10 mouse cellular contexts compared by ENCODE assay signal in genomic region chr9:119945173-119945900, GRCm38 (mm10). TPM values are rescaled to one million over a fixed set of nuclear protein-coding genes. Genes with fewer than 3 reads are reported as not detected.
DNase-seq lines count a peak whose midpoint lies in the region; ATAC-seq and TF ChIP-seq lines count a peak whose summit lies in the region.
"Had no signal": no experiment of that assay in that cellular context is flagged by ENCODE, and none has a peak within 500 bp of the region (broad histone marks: within the 10 kb centered on the region; RNA-seq: fewer than 3 reads in every experiment).

No protein-coding gene starts in this region.

- no peak overlapping the region for H3K4me3 ChIP-seq in midbrain, postnatal 0 days (ENCODE audit: low read depth, low read length)
- H3K4me3 ChIP-seq in midbrain, embryonic 16.5 days (ENCODE audit: low read depth, low read length) = no peak overlapping the region
- no peak overlapping the region for H3K4me3 ChIP-seq in kidney, embryonic 14.5 days (ENCODE audit: low read length)
- H3K4me3 ChIP-seq in kidney, embryonic 15.5 days (replicated peaks) = no peak overlapping the region

- H3K27ac ChIP-seq in midbrain, postnatal 0 days (ENCODE audit: low read depth, low read length) = no peak overlapping the region
- no peak overlapping the region for H3K27ac ChIP-seq in midbrain, embryonic 16.5 days (ENCODE audit: low read length)
- H3K27ac ChIP-seq in kidney, embryonic 14.5 days (ENCODE audit: low read depth, low read length) = no peak overlapping the region
- no peak overlapping the region for H3K27ac ChIP-seq in kidney, embryonic 15.5 days

- 75% methylated on average over 12 of the region's 12 CpGs for WGBS in midbrain, postnatal 0 days
- WGBS in midbrain, embryonic 16.5 days = 61% methylated on average over 12 of the region's 12 CpGs
- WGBS in kidney, embryonic 14.5 days = 72% methylated on average over 12 of the region's 12 CpGs
- 79% methylated on average over 12 of the region's 12 CpGs for WGBS in kidney, embryonic 15.5 days

- no peaks in the 10 kb centered on the region for H3K4me1 ChIP-seq in midbrain, postnatal 0 days (ENCODE audit: insufficient read depth, low read length)
- H3K4me1 ChIP-seq in midbrain, embryonic 16.5 days (ENCODE audit: control insufficient read depth, insufficient read depth, low read length) = no peaks in the 10 kb centered on the region
- 0 out of 2 replicates have a peak, but pooled peaks cover 3% of the 10 kb centered on the region for H3K4me1 ChIP-seq in kidney, embryonic 14.5 days (ENCODE audit: control insufficient read depth, insufficient read depth, low read length)
- peaks cover 6% of the 10 kb centered on the region; the same call in 1 of the 2 replicates for H3K4me1 ChIP-seq in kidney, embryonic 15.5 days

- no peak overlapping the region for H3K4me2 ChIP-seq in midbrain, postnatal 0 days (ENCODE audit: low read depth, low read length, poor library complexity, severe bottlenecking)
- H3K4me2 ChIP-seq in midbrain, embryonic 16.5 days (ENCODE audit: low read length) = no peak overlapping the region
- no peak overlapping the region for H3K4me2 ChIP-seq in kidney, embryonic 14.5 days (replicated peaks; ENCODE audit: low read depth, low read length)
- H3K4me2 ChIP-seq in kidney, embryonic 15.5 days = no peak overlapping the region

- no peaks in the 10 kb centered on the region for H3K9me3 ChIP-seq in midbrain, postnatal 0 days (ENCODE audit: low read length)
- H3K9me3 ChIP-seq in midbrain, embryonic 16.5 days (replicated peaks; ENCODE audit: control insufficient read depth, low read length, poor library complexity, severe bottlenecking) = no peaks in the 10 kb centered on the region
- no peaks in the 10 kb centered on the region for H3K9me3 ChIP-seq in kidney, embryonic 14.5 days (ENCODE audit: control insufficient read depth, low read length)
- no peaks in the 10 kb centered on the region for H3K9me3 ChIP-seq in kidney, embryonic 15.5 days (replicated peaks)

- H3K27me3 ChIP-seq in midbrain, postnatal 0 days (ENCODE audit: insufficient read depth, low read length) = no peaks in the 10 kb centered on the region
- no peaks in the 10 kb centered on the region for H3K27me3 ChIP-seq in midbrain, embryonic 16.5 days (ENCODE audit: control insufficient read depth, insufficient read depth, low read depth, low read length)
- no peaks in the 10 kb centered on the region for H3K27me3 ChIP-seq in kidney, embryonic 14.5 days (ENCODE audit: control insufficient read depth, insufficient read depth, low read length)
- no peaks in the 10 kb centered on the region for H3K27me3 ChIP-seq in kidney, embryonic 15.5 days

- DNase-seq in adrenal gland, postnatal 14 days = peak; percentile 64
- no peak for DNase-seq in adrenal gland, postnatal 25 days
- DNase-seq in midbrain, postnatal 0 days (ENCODE audit: low spot score) = no peak
- DNase-seq in lung, postnatal 10 days = peak; percentile 48
- DNase-seq in thymus, postnatal 25 days = peak; percentile 68
- DNase-seq: gastrocnemius, postnatal 14 days; layer of hippocampus, postnatal 36 days had no signal

- H3K9ac ChIP-seq in midbrain, postnatal 0 days (replicated peaks; ENCODE audit: low read length, poor library complexity, severe bottlenecking) = no peak overlapping the region
- H3K9ac ChIP-seq in midbrain, embryonic 16.5 days (ENCODE audit: low read depth, low read length) = no peak overlapping the region
- H3K9ac ChIP-seq in kidney, embryonic 14.5 days (ENCODE audit: low read depth, low read length) = no peak overlapping the region
- no peak overlapping the region for H3K9ac ChIP-seq in kidney, embryonic 15.5 days

- H3K36me3 ChIP-seq in midbrain, postnatal 0 days (ENCODE audit: insufficient read depth, low read length) = no peaks in the 10 kb centered on the region
- no peaks in the 10 kb centered on the region for H3K36me3 ChIP-seq in midbrain, embryonic 16.5 days (ENCODE audit: control insufficient read depth, insufficient read depth, low read length)
- H3K36me3 ChIP-seq in kidney, embryonic 14.5 days (ENCODE audit: control insufficient read depth, insufficient read depth, low read length) = no peaks in the 10 kb centered on the region
- H3K36me3 ChIP-seq in kidney, embryonic 15.5 days = no peaks in the 10 kb centered on the region

- peak; percentile 55 for TF ChIP-seq CTCF in midbrain, postnatal 0 days (IDR thresholded peaks at IDR 0.05)

- ATAC-seq in midbrain, postnatal 0 days (ENCODE audit: low FRiP score) = no peak
- ATAC-seq in midbrain, embryonic 16.5 days = no peak
- no peak for ATAC-seq in kidney, embryonic 14.5 days (ENCODE audit: low FRiP score, low TSS enrichment)
- no peak for ATAC-seq in kidney, embryonic 15.5 days (replicated peaks; ENCODE audit: low FRiP score)

RNA-seq across cellular contexts. Expression of gene Ttc21a, which starts 7.9 kb away (rescaled TPM):
- total RNA-seq in adrenal gland, postnatal 14 days (2021) = 0.11 TPM in 2 replicates
- 0.15 TPM in 1 of 2 replicates, not detected in the other for total RNA-seq in adrenal gland, postnatal 25 days (2021)
- total RNA-seq in midbrain, postnatal 0 days (2014; rRNA removed) = 4.6 and 4.9 TPM in 2 replicates
- polyA plus RNA-seq in midbrain, postnatal 0 days (2015; fragmentation: Nextera tagmentation; extraction: Ambion mirVana) = 1.1 and 1.4 TPM in 2 replicates
- polyA plus RNA-seq in midbrain, embryonic 16.5 days (2015; fragmentation: Nextera tagmentation; extraction: Ambion mirVana) = 1.0 and 1.3 TPM in 2 replicates
- 0.06 and 0.19 TPM in 2 replicates for polyA plus RNA-seq in kidney, embryonic 14.5 days (2014; fragmentation: Nextera tagmentation; extraction: Ambion mirVana)
- polyA plus RNA-seq in kidney, embryonic 15.5 days (2015; fragmentation: Nextera tagmentation; extraction: Ambion mirVana) = 0.26 and 0.29 TPM in 2 replicates
- total RNA-seq: gastrocnemius, postnatal 14 days had no signal

RNA-seq across cellular contexts. Expression of gene Gorasp1, which starts 8.0 kb away (rescaled TPM):
- total RNA-seq in adrenal gland, postnatal 14 days (2021) = 17.0 and 22.3 TPM in 2 replicates
- 16.5 and 33.1 TPM in 2 replicates for total RNA-seq in adrenal gland, postnatal 25 days (2021)
- total RNA-seq in midbrain, postnatal 0 days (2014; rRNA removed) = 19.0 and 22.2 TPM in 2 replicates
- 25.0 and 26.2 TPM in 2 replicates for polyA plus RNA-seq in midbrain, postnatal 0 days (2015; fragmentation: Nextera tagmentation; extraction: Ambion mirVana)
- 27.3 and 29.2 TPM in 2 replicates for polyA plus RNA-seq in midbrain, embryonic 16.5 days (2015; fragmentation: Nextera tagmentation; extraction: Ambion mirVana)
- 17.8 and 22.1 TPM in 2 replicates for polyA plus RNA-seq in kidney, embryonic 14.5 days (2014; fragmentation: Nextera tagmentation; extraction: Ambion mirVana)
- 27.7 and 29.7 TPM in 2 replicates for polyA plus RNA-seq in kidney, embryonic 15.5 days (2015; fragmentation: Nextera tagmentation; extraction: Ambion mirVana)

RNA-seq across cellular contexts. Expression of gene Csrnp1, which starts 39.1 kb away (rescaled TPM):
- 17.8 and 24.5 TPM in 2 replicates for total RNA-seq in adrenal gland, postnatal 14 days (2021)
- 12.5 and 13.0 TPM in 2 replicates for total RNA-seq in adrenal gland, postnatal 25 days (2021)
- total RNA-seq in midbrain, postnatal 0 days (2014; rRNA removed) = 1.7 and 1.9 TPM in 2 replicates
- polyA plus RNA-seq in midbrain, postnatal 0 days (2015; fragmentation: Nextera tagmentation; extraction: Ambion mirVana) = 0.91 and 1.1 TPM in 2 replicates
- 0.75 and 1.0 TPM in 2 replicates for polyA plus RNA-seq in midbrain, embryonic 16.5 days (2015; fragmentation: Nextera tagmentation; extraction: Ambion mirVana)
- polyA plus RNA-seq in kidney, embryonic 14.5 days (2014; fragmentation: Nextera tagmentation; extraction: Ambion mirVana) = 1.9 and 3.9 TPM in 2 replicates
- polyA plus RNA-seq in kidney, embryonic 15.5 days (2015; fragmentation: Nextera tagmentation; extraction: Ambion mirVana) = 5.6 and 7.1 TPM in 2 replicates

RNA-seq across cellular contexts. Expression of gene Wdr48, which starts 50.7 kb away (rescaled TPM):
- total RNA-seq in adrenal gland, postnatal 14 days (2021) = 40.1 and 49.9 TPM in 2 replicates
- total RNA-seq in adrenal gland, postnatal 25 days (2021) = 55.2 and 59.1 TPM in 2 replicates
- total RNA-seq in midbrain, postnatal 0 days (2014; rRNA removed) = 53.0 and 75.3 TPM in 2 replicates
- polyA plus RNA-seq in midbrain, postnatal 0 days (2015; fragmentation: Nextera tagmentation; extraction: Ambion mirVana) = 48.8 and 49.5 TPM in 2 replicates
- polyA plus RNA-seq in midbrain, embryonic 16.5 days (2015; fragmentation: Nextera tagmentation; extraction: Ambion mirVana) = 68.2 and 73.7 TPM in 2 replicates
- 41.8 and 58.4 TPM in 2 replicates for polyA plus RNA-seq in kidney, embryonic 14.5 days (2014; fragmentation: Nextera tagmentation; extraction: Ambion mirVana)
- polyA plus RNA-seq in kidney, embryonic 15.5 days (2015; fragmentation: Nextera tagmentation; extraction: Ambion mirVana) = 51.9 and 53.6 TPM in 2 replicates

Comparison
In these comparisons a context has a peak if more than half of its experiments do, and no peak if none do; other contexts are left out.
1. DNase-seq: peak in adrenal gland, postnatal 14 days (single experiment), lung, postnatal 10 days (single experiment) and thymus, postnatal 25 days (single experiment); none in adrenal gland, postnatal 25 days (single experiment) and midbrain, postnatal 0 days (single experiment).